Mouse (Mus musculus): ENCODE measurements at regions not wholly inside any gene's neighbourhood (a gene's known extent, or its start where the extent isn't known, plus 50 kb on each side); places are given as distances from the start of the nearest gene placed in this dataset.

DNA sequence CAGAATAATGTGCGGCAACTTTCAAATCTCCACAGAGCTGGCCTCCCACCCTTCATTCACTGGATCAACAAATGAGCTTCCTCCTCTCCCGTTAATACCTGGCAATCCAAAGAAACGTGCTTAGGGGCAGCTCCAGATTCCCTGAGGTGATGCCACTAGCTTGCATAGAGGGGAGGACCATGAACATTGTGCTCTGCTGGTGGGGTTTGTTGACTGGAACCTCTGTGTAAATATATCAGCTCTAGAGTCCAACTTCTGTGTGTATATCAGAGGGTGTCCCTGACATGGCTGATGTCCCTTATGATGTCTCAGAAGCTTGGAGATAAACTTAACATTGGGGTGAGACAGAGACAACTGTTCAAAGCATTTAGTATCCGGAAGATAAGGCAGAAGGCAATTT is 209.6 kb upstream of the Prep start:
- Histone ChIP-seq H3K36me3 (ENCODE audit: control insufficient read depth, insufficient read depth) (no peaks in the 10 kb centered on the region), H3K27me3 (ENCODE audit: control insufficient read depth, insufficient read depth, low read length) (no peaks in the 10 kb centered on the region), H3K4me3 (ENCODE audit: low read length) (no peak overlapping the region), H3K4me1 (ENCODE audit: control insufficient read depth, insufficient read depth, low read length) (no peaks in the 10 kb centered on the region), H3K27ac (ENCODE audit: low read length) (no peak overlapping the region), H3K9ac (ENCODE audit: low read length) (no peak overlapping the region), H3K4me2 (ENCODE audit: low read depth, low read length) (no peak overlapping the region), H3K9me3 (replicated peaks; ENCODE audit: control insufficient read depth, low read length) (no peaks in the 10 kb centered on the region)
- ATAC-seq (replicated peaks; ENCODE audit: extremely low read depth, insufficient read depth, low FRiP score), result no peak
- 70% methylated on average over 4 of the region's 4 CpGs for WGBS

DNA sequence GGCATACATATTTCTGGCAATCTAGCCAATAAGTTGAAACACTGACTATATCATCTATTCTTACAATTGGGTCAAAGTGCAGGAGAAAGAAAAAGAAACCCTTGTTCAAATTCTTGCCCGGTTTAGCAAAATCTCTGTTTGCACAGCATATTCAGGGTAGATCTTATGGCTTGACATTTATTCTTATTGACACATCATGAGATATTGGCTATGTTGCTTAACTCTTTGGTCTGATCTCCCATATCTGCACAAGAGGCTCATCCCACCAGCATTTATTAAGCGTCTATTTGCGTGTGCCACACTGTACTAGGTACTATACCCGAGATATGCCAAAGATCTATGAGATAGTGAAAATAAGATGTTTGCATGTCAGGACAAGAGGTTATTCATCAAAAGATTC is 212.9 kb upstream of the Prep start:
- Histone ChIP-seq H3K4me3 (ENCODE audit: low read length) (no peak overlapping the region), H3K9ac (ENCODE audit: low read length) (no peak overlapping the region), H3K4me1 (ENCODE audit: control insufficient read depth, insufficient read depth, low read length) (no peaks in the 10 kb centered on the region), H3K27me3 (ENCODE audit: control insufficient read depth, insufficient read depth, low read length) (no peaks in the 10 kb centered on the region), H3K27ac (ENCODE audit: low read length) (no peak overlapping the region), H3K9me3 (replicated peaks; ENCODE audit: control insufficient read depth, low read length) (no peaks in the 10 kb centered on the region), H3K36me3 (ENCODE audit: control insufficient read depth, insufficient read depth) (no peaks in the 10 kb centered on the region), H3K4me2 (ENCODE audit: low read depth, low read length) (no peak overlapping the region)
- no peak for ATAC-seq (replicated peaks; ENCODE audit: extremely low read depth, insufficient read depth, low FRiP score)
- WGBS, result 93% methylated on average over 4 of the region's 4 CpGs

DNA sequence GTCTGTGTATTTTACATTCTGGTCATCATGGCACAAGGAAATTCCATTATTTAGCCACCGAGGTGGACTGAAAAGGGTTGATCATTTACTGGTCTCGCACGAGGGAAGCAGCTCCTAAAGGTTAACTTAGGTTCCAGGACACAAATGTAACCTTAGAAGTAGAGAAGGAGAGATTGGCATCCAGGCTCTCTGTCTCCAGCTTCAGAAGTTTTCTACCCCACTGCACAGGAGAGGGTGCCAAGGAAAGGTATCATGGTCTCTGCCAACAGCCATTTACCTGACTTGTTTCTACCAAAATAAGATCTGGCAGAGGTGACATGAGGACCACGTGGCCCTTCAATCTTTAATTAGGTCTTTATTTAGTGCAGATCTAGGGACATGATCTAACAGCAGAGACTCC is 218.0 kb upstream of the Prep start:
- Histone ChIP-seq H3K4me1 (ENCODE audit: control insufficient read depth, insufficient read depth, low read length) (0 out of 2 replicates have a peak, but pooled peaks cover 2% of the 10 kb centered on the region), H3K4me3 (ENCODE audit: low read length) (no peak overlapping the region), H3K27me3 (ENCODE audit: control insufficient read depth, insufficient read depth, low read length) (no peaks in the 10 kb centered on the region), H3K36me3 (ENCODE audit: control insufficient read depth, insufficient read depth) (no peaks in the 10 kb centered on the region), H3K9ac (ENCODE audit: low read length) (no peak overlapping the region), H3K27ac (ENCODE audit: low read length) (no peak overlapping the region), H3K9me3 (replicated peaks; ENCODE audit: control insufficient read depth, low read length) (no peaks in the 10 kb centered on the region), H3K4me2 (ENCODE audit: low read depth, low read length) (no peak overlapping the region)
- 80% methylated on average over 4 of the region's 4 CpGs for WGBS
- no peak for ATAC-seq (replicated peaks; ENCODE audit: extremely low read depth, insufficient read depth, low FRiP score)

DNA sequence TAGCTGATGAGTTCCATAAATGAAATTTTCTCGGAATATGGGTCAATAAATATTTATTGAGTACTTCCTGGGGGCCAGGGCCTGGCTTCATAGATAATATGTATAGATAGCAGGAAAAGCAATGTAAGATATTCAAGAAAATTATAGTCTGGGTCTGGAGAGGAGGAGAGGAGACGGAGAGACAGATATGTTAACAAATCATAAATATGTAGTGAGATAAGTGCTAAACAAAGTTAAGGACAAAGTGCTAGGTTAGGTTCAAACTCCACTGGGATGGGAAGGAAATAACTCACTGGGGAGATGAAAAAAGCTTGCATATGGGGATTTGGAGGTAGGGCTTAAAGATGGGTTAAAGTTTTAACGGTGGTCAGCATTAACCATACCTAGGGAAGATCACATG is 220.2 kb upstream of the Prep start:
- Histone ChIP-seq H3K9me3 (replicated peaks; ENCODE audit: control insufficient read depth, low read length) (no peaks in the 10 kb centered on the region), H3K4me1 (ENCODE audit: control insufficient read depth, insufficient read depth, low read length) (0 out of 2 replicates have a peak, but pooled peaks cover 2% of the 10 kb centered on the region), H3K4me3 (ENCODE audit: low read length) (no peak overlapping the region), H3K27ac (ENCODE audit: low read length) (no peak overlapping the region), H3K4me2 (ENCODE audit: low read depth, low read length) (no peak overlapping the region), H3K9ac (ENCODE audit: low read length) (no peak overlapping the region), H3K27me3 (ENCODE audit: control insufficient read depth, insufficient read depth, low read length) (no peaks in the 10 kb centered on the region), H3K36me3 (ENCODE audit: control insufficient read depth, insufficient read depth) (no peaks in the 10 kb centered on the region)
- 74% methylated on average over 3 of the region's 3 CpGs for WGBS
- no peak for ATAC-seq (replicated peaks; ENCODE audit: extremely low read depth, insufficient read depth, low FRiP score)

DNA sequence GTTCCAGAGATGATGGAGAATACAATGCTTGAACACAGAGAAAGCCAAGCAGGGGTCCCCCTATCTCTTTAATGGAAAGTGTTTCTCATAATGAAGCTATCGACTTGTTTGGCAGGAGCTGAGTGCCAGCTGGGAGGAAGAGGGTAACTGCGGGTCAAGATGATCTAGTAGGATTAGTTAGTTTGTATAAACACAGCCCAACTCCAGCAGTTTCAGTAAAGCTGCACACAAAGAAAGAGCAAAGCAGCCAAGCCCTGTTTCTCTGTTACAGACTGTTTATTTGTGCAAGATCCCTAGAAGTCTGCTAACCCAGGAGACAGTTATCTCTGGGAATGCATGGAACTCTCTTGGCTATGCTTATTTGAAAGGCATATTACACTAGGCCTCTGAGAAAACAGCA is 220.9 kb upstream of the Prep start:
- Histone ChIP-seq H3K27me3 (ENCODE audit: control insufficient read depth, insufficient read depth, low read length) (no peaks in the 10 kb centered on the region), H3K4me3 (ENCODE audit: low read length) (no peak overlapping the region), H3K9ac (ENCODE audit: low read length) (no peak overlapping the region), H3K9me3 (replicated peaks; ENCODE audit: control insufficient read depth, low read length) (no peaks in the 10 kb centered on the region), H3K36me3 (ENCODE audit: control insufficient read depth, insufficient read depth) (no peaks in the 10 kb centered on the region), H3K4me2 (ENCODE audit: low read depth, low read length) (no peak overlapping the region), H3K27ac (ENCODE audit: low read length) (no peak overlapping the region), H3K4me1 (ENCODE audit: control insufficient read depth, insufficient read depth, low read length) (0 out of 2 replicates have a peak, but pooled peaks cover 2% of the 10 kb centered on the region)
- WGBS, result 16% methylated on average over 2 of the region's 2 CpGs
- ATAC-seq (replicated peaks; ENCODE audit: extremely low read depth, insufficient read depth, low FRiP score), result no peak

DNA sequence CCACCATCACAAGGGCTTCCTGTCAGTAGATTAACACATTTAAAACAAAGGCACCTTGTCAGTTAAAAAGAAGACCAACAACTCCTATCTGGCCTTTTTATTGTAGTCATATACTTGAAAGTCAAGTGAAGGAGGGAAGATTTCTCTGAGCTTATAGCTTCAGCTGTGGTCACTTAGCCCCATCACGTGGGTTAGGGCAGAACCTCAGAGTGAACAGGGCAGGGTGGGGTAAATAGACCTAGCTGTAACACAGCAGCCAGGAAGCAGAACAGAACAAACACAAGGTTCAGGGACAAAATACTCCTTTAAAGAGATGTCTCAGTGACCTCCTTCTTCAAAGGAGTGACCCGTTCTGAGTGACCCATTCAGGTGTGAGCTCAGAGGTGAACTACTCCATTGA is 226.6 kb upstream of the Prep start:
- 57% methylated on average over 2 of the region's 2 CpGs for WGBS

DNA sequence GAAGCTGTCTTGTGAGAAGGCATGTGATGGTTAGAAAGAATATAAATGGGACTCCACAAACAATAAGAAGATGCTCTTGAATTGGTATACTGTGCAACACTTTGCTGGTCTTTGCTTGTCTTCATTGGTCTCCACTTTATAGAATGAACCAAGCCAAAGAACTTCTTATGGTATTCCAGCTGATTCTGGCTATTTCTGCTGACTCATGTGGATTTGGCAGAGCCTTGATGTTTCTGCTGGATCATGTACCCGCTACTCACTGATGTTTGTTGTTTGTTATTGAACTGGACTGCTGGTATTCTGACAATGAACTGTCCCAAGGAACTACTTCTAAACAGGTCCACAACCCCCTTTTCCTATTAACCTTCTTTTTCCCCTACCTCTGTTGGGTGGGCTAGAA is 234.5 kb upstream of the Prep start:
- H3K9me3 ChIP-seq (replicated peaks; ENCODE audit: control insufficient read depth, low read length), result peaks cover 3% of the 10 kb centered on the region; the same call in 1 of the 2 replicates
- no peaks in the 10 kb centered on the region for H3K27me3 ChIP-seq (ENCODE audit: control insufficient read depth, insufficient read depth, low read length)
- H3K36me3 ChIP-seq (ENCODE audit: control insufficient read depth, insufficient read depth), result no peaks in the 10 kb centered on the region
- ATAC-seq (replicated peaks; ENCODE audit: extremely low read depth, insufficient read depth, low FRiP score), result no peak
- 82% methylated on average over 1 of the region's 1 CpGs for WGBS
- no peak overlapping the region for H3K4me3 ChIP-seq (ENCODE audit: low read length)
- no peak overlapping the region for H3K27ac ChIP-seq (ENCODE audit: low read length)
- H3K4me1 ChIP-seq (ENCODE audit: control insufficient read depth, insufficient read depth, low read length), result no peaks in the 10 kb centered on the region
- H3K9ac ChIP-seq (ENCODE audit: low read length), result no peak overlapping the region
- H3K4me2 ChIP-seq (ENCODE audit: low read depth, low read length), result no peak overlapping the region

More for the DNA sequence above, 226.6 kb upstream of the Prep start:
- Histone ChIP-seq H3K4me1 (ENCODE audit: control insufficient read depth, insufficient read depth, low read length) (no peaks in the 10 kb centered on the region), H3K4me2 (ENCODE audit: low read depth, low read length) (no peak overlapping the region), H3K27me3 (ENCODE audit: control insufficient read depth, insufficient read depth, low read length) (no peaks in the 10 kb centered on the region), H3K9ac (ENCODE audit: low read length) (no peak overlapping the region), H3K27ac (ENCODE audit: low read length) (no peak overlapping the region), H3K9me3 (replicated peaks; ENCODE audit: control insufficient read depth, low read length) (no peaks in the 10 kb centered on the region), H3K4me3 (ENCODE audit: low read length) (no peak overlapping the region), H3K36me3 (ENCODE audit: control insufficient read depth, insufficient read depth) (no peaks in the 10 kb centered on the region)
- no peak for ATAC-seq (replicated peaks; ENCODE audit: extremely low read depth, insufficient read depth, low FRiP score)

DNA sequence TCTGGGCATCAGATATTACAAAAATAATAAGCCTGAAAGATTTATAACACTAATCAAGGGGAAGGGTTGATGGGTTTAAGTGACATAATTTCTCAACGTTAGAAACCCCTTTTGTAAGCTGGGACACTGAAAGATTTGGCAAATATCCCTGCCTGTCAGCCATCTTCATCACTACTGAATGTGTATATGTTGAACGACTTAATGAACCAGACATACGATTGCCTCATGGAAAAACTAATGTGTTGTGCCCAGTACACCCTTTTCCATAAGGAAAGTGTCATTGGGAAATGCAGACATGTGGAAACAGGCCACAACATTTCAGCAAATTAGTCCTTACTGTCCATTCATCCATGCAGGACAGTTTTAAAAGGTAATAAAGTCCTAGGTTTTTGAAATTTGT is 240.7 kb upstream of the Prep start:
- no peaks in the 10 kb centered on the region for H3K9me3 ChIP-seq (replicated peaks; ENCODE audit: control insufficient read depth, low read length)
- ATAC-seq (replicated peaks; ENCODE audit: extremely low read depth, insufficient read depth, low FRiP score), result no peak
- no peaks in the 10 kb centered on the region for H3K36me3 ChIP-seq (ENCODE audit: control insufficient read depth, insufficient read depth)
- H3K9ac ChIP-seq (ENCODE audit: low read length), result no peak overlapping the region
- H3K4me3 ChIP-seq (ENCODE audit: low read length), result no peak overlapping the region
- no peaks in the 10 kb centered on the region for H3K4me1 ChIP-seq (ENCODE audit: control insufficient read depth, insufficient read depth, low read length)
- 59% methylated on average over 3 of the region's 3 CpGs for WGBS
- H3K27me3 ChIP-seq (ENCODE audit: control insufficient read depth, insufficient read depth, low read length), result no peaks in the 10 kb centered on the region
- H3K4me2 ChIP-seq (ENCODE audit: low read depth, low read length), result no peak overlapping the region
- no peak overlapping the region for H3K27ac ChIP-seq (ENCODE audit: low read length)

DNA sequence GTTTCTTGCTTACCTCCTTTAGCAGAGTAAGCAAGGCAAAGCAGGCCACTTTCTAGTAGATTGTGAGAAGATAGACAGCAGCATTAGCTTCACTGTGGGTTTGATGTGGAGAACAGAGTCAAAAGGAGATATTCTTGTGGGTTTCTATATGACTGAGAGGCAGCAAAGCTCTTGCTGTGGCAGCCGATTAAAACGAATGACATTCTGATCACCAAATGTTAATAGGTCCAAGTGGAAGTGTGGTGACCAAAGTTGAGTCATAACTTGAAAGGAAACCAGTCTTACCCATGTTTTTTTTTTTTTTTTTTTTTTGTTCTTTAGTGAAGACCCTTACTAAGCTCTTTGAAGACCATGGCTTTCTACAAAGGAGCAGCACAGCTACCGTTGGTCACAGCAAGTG is 245.3 kb upstream of the Prep start:
- H3K9me3 ChIP-seq (replicated peaks; ENCODE audit: control insufficient read depth, low read length), result no peaks in the 10 kb centered on the region
- ATAC-seq (replicated peaks; ENCODE audit: extremely low read depth, insufficient read depth, low FRiP score), result no peak
- WGBS, result 79% methylated on average over 3 of the region's 3 CpGs
- H3K36me3 ChIP-seq (ENCODE audit: control insufficient read depth, insufficient read depth), result no peaks in the 10 kb centered on the region
- H3K4me1 ChIP-seq (ENCODE audit: control insufficient read depth, insufficient read depth, low read length), result no peaks in the 10 kb centered on the region
- no peak overlapping the region for H3K9ac ChIP-seq (ENCODE audit: low read length)
- H3K4me3 ChIP-seq (ENCODE audit: low read length), result no peak overlapping the region
- no peak overlapping the region for H3K4me2 ChIP-seq (ENCODE audit: low read depth, low read length)
- no peaks in the 10 kb centered on the region for H3K27me3 ChIP-seq (ENCODE audit: control insufficient read depth, insufficient read depth, low read length)
- no peak overlapping the region for H3K27ac ChIP-seq (ENCODE audit: low read length)

DNA sequence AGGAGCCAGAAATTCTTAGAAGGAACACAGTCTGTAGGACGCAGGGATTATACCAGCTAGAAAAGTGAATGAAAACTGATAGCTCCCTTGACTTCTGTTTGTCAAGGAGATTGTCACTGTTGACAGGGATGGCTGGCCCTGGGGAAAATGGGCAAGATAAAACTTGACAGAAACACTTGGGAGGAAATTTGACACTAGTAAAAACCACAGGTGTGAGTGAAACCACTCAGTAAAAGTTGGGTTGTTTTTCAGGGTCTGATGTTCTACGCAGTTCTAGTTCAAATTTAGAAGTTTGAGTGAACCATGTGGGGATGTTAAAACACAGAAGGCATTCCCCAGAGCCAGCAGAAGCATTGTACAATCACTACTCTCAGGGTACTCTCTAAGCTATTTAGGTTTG is 246.6 kb upstream of the Prep start:
- no peak overlapping the region for H3K4me2 ChIP-seq (ENCODE audit: low read depth, low read length)
- H3K27me3 ChIP-seq (ENCODE audit: control insufficient read depth, insufficient read depth, low read length), result no peaks in the 10 kb centered on the region
- H3K4me3 ChIP-seq (ENCODE audit: low read length), result no peak overlapping the region
- no peak for ATAC-seq (replicated peaks; ENCODE audit: extremely low read depth, insufficient read depth, low FRiP score)
- H3K36me3 ChIP-seq (ENCODE audit: control insufficient read depth, insufficient read depth), result no peaks in the 10 kb centered on the region
- 25% methylated on average over 2 of the region's 2 CpGs for WGBS
- no peaks in the 10 kb centered on the region for H3K4me1 ChIP-seq (ENCODE audit: control insufficient read depth, insufficient read depth, low read length)
- no peak overlapping the region for H3K27ac ChIP-seq (ENCODE audit: low read length)
- H3K9ac ChIP-seq (ENCODE audit: low read length), result no peak overlapping the region
- no peaks in the 10 kb centered on the region for H3K9me3 ChIP-seq (replicated peaks; ENCODE audit: control insufficient read depth, low read length)
